Mouse (Mus musculus): ENCODE data around the gene Gm21981.
A peak's percentile ranks its signal among the peaks of the same experiment; 100 is the strongest.

Gm21981 gene

DNA sequence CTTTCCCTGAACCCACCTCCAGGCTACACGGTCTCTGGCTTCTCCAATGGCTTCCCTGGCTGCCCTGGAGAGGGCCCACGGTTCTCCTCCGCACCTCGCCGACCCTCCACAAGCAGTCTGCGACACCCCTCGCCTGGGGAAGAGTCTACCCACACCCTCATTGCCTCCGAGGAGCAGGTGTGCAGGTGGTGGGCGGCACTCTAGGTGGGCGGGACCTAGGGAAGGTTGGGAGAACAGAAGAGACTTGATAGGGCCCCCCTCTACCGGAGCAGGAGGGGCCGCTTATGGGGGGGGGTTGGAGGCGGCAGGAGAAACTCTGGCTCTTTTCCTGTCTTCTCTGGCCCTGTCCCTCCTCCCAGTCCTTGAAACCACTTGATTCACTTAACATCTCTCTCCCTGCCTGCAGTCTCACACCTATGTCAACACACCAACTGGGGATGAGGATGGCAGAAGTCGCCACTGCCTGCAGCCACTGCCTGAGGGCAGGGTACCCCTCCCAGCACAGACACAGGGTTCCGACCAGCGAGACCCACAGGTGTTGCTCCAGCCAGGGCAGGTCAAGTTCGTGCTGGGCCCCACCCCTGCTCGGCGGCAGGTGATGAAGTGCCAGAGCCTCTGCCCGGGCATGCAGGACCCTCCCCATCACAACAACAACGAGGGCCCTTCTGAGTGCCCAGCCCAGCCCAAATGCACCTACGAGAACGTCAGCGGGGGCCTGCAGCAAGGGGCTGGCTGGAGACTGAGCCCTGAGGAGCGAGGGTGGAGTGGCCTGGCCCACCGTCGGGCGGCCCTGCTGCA, 8.5 kb upstream of the Gm21981 start:
- DNase-seq (ENCODE audit: low spot score) = no peak

DNA sequence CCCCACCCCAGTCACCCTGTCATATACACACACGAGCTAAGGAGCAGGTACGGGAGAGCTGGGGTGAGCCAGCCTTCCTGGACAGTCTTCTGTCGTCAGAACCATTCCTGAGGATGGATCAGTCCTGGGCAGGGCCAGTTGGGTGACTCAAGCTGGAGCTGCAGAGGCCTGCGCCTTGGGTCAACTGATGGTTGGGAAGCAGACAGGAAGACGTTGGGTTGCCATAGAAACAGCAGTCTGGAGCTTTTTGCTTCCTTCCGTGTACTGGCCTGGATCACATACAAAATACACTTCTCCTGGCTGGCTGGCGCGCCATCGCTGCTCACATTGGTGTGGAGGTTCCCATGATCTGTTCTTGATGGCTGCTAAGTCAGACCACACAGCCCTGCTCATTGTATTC, 7.5 kb upstream of the Gm21981 start:
- DNase-seq (ENCODE audit: low spot score) = no peak

GRCm38 (mm10) chr17:47699055-47699454, 4.8 kb upstream of the Gm21981 start:
- no peak for DNase-seq (ENCODE audit: low spot score)

- no peak for DNase-seq (ENCODE audit: low spot score)
Observed at GRCm38 (mm10) chr17:47698156-47698555, 3.9 kb upstream of the Gm21981 start.

- peak; percentile 37 for DNase-seq (ENCODE audit: low spot score)
Observed at GRCm38 (mm10) chr17:47695337-47695710, 1.1 kb upstream of the Gm21981 start.

GRCm38 (mm10) chr17:47694503-47695336, 465 bp upstream of the Gm21981 start, which contains the start of gene Prickle4:
Gene Prickle4 (minus strand): TSS chr17:47694736.
- peak; percentile 96 for DNase-seq (ENCODE audit: low spot score)

DNA sequence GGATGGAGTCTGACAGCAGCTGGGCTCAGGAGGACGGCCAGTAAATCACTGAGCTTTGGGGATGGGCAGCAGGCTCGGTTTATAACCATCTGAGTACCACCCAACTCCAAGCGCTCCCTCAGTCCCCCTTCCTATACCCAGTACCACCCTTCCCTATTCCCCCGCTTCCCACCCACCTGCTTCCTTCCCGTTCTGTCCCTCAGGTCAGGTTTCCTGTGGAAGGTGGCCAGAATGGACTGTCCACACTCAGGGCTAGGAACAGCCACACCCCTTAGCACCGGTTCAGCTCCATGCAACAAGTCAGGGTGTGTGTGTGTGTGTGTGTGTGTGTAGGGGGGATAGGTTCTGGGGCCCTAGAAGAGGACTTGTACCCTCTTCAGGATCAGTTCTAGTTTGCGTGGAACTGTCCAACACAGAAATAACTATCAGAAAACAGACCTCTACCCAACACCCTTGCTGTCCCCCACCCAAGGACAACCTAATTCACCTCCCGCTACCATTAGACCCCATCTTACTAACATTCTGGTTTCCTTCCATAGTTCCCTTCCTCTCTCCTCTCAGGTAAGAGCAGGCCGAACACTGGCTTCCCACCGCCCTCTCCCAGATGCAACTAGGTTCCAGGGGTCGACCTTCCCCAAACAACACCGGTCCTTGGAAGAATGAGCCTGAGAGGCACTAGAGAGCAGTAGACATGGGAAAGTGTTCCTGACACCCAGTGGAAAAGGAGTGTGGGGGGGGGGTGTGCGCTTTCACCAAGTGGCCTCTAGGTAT, 399 bp downstream of the Gm21981 start:
- DNase-seq (ENCODE audit: low spot score) = no peak

DNA sequence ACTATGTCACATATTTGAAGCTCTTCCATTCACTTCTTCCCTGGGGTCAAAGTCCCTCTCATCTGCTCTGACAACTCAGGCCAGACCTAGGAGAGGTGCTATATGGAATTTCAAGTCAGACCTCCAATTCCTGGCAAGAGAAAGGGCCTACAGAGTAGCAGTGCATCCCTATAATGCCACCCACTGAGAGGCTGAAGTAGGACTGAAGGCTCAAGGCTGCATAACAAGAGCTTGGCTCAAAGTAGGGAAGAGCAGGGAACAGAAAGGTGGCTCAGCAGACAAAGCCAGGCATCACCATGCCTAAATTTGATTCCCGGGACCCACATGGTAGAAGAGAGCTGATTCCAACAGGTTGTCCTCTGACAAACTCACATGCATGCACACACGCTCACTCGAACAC, 2.6 kb downstream of the Gm21981 start:
- no peak for DNase-seq (ENCODE audit: low spot score)

DNA sequence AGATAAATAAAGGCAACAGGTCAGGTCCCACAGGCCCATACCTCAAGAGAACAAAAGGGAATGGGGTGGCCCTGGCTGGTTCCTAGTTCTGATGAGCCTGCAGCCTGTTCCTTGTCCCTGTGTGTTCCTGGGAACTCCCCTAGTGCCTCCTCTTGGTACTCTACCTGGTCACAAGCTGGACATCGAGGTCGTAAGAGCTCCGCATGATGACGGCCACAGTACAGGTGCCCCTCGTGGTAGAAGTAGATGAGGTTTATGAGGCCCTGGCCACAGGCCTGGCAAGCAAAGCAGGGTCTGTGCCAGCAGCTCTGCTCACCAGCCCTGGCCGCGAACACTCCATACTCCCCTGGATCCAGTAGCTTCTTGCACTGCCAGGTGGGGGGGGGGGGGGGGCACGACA, 4.4 kb downstream of the Gm21981 start:
- no peak for DNase-seq (ENCODE audit: low spot score)

GRCm38 (mm10) chr17:47688608-47689575, 5.4 kb downstream of the Gm21981 start, which contains the start of gene Frs3:
Gene Frs3 (plus strand): TSS chr17:47689030.
- peak; percentile 73 for DNase-seq (ENCODE audit: low spot score)

DNA sequence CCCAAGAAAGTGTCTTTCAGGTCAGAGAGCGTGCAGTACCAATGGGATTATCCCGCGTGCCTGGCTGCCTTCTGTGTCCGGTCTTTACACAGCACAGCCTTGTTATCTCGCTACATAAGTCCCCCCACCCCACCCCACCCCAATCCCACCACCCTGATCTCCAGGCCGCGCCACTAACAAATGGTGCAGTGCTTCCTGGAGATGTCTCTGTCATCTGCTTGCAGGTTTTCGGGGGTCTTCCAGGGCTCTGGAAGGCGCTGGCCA, 6.0 kb downstream of the Gm21981 start, which contains the start of gene Tomm6:
TSS of gene Tomm6 (minus strand) at position 43 of the 264 bp plus-strand sequence.
- DNase-seq (ENCODE audit: low spot score) = no peak

GRCm38 (mm10) chr17:47687409-47688343, 6.6 kb downstream of the Gm21981 start:
- DNase-seq (ENCODE audit: low spot score) = peak; percentile 100

- DNase-seq (ENCODE audit: low spot score) = no peak
Observed at GRCm38 (mm10) chr17:47682836-47683235, 11.4 kb downstream of the Gm21981 start.

GRCm38 (mm10) chr17:47678702-47679101, 15.6 kb downstream of the Gm21981 start:
- DNase-seq (ENCODE audit: low spot score) = no peak

DNA sequence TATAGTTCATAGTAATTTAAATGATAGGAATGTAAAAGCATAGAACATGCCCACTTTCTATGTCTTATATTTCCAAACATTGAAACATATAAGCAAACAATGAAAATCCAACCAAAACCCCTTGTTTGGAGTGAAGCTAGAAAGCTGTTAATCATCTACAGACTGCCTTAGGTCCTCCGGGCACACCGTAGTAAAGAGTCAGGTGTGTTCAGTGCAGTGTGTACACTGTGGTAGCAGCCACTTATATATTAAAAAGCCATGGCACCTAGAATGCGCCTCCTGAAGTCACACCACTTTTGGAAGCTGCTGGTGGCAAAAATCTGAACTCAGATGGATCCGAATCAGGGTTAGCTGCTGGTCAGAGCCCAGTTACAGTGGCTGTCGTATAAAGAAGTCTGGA, 16.0 kb downstream of the Gm21981 start:
- DNase-seq (ENCODE audit: low spot score) = no peak

GRCm38 (mm10) chr17:47676581-47676980, 17.7 kb downstream of the Gm21981 start:
- peak; percentile 86 for DNase-seq (ENCODE audit: low spot score)

DNA sequence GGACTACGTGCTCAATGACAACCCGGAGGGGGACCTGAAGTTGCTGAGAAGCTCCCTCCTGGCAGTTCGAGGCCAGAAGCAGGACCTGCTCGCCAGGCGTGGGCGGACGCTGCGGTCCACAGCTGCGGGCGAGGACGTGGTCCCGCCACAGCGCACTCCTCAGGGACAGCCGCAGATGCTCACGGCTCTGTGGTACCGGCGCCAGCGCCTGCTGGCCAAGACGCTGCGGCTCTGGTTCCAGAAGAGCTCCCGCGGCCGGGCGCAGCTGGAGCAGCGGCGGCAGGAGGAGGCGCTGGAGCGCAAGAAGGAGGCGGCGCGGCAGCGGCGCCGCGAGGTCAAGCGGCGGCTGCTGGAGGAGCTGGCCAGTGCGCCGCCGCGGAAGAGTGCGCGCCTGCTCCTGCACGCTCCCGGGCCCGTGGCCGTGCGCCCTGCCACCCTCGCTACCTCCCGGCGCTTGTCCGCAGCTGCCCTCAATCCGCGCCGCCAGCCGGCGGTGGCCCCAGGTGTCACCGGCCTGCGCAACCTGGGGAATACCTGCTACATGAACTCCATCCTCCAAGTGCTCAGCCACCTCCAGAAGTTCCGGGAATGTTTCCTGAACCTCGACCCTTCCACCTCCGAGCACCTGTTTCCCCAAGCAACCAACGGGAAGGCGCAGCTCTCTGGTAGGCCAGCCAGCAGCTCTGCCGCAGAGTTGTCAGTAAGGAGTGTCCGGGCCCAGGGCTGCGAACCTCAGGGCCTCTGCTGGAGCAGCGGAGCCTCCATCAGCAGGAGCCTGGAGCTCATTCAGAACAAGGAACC, 21.7 kb downstream of the Gm21981 start:
- peak; percentile 70 for DNase-seq (ENCODE audit: low spot score)

DNA sequence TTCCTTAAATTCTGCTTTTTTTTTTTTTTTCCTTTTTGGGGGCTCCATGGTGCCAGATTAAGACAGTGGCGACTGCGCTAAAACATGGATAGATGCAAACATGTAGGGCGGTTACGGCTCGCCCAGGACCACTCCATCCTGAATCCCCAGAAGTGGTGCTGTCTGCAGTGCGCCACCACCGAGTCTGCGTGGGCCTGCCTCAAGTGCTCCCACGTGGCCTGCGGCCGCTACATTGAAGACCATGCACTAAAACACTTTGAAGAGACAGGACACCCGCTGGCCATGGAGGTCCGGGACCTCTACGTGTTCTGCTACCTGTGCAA, 22.3 kb downstream of the Gm21981 start:
- DNase-seq (ENCODE audit: low spot score) = peak; percentile 60

GRCm38 (mm10) chr17:47669166-47669565, 25.1 kb downstream of the Gm21981 start:
- no peak for DNase-seq (ENCODE audit: low spot score)
